Mouse (Mus musculus) hindbrain, embryonic 13.5 days (tissue): ENCODE results near the gene Ifitm10. TPM values are rescaled to one million over a fixed set of nuclear protein-coding genes. Genes with fewer than 3 reads are reported as not detected.
"Not testable (repeated sequence)": the region's sequence is repeated elsewhere in the genome, so short reads cannot be mapped to it uniquely, and the experiment has no call there.

Experiments used
- ATAC-seq: fragments of 200-750 bp; cut with Nextera tagmentation; 2 replicates; pipeline ENCODE4 v1.8.0; 2017; ENCODE audit warnings: moderate TSS enrichment; ENCODE audit not compliant: low FRiP score
- H3K27ac ChIP-seq: fragments of 300-500 bp; sonication (generic); 2 replicates; pipeline ENCODE4 v1.5.1; 2015; ENCODE audit warnings: inconsistent platforms, mild to moderate bottlenecking, moderate library complexity
- H3K27me3 ChIP-seq: fragments of 300-500 bp; sonication (generic); 2 replicates; pipeline ENCODE4 v1.6.1; 2015; ENCODE audit warnings: mild to moderate bottlenecking, inconsistent platforms
- H3K36me3 ChIP-seq: fragments of 300-500 bp; sonication (generic); 2 replicates; pipeline ENCODE4 v1.6.1; 2015; ENCODE audit warnings: mild to moderate bottlenecking, inconsistent platforms
- H3K4me1 ChIP-seq: fragments of 300-500 bp; sonication (generic); replicated peaks from 2 replicates; pipeline ENCODE4 v1.6.1; 2015; ENCODE audit warnings: inconsistent platforms
- H3K4me2 ChIP-seq: fragments of 300-500 bp; sonication (generic); 2 replicates; pipeline ENCODE4 v1.6.1; 2015; ENCODE audit warnings: inconsistent platforms, mild to moderate bottlenecking, moderate library complexity
- H3K4me3 ChIP-seq: fragments of 300-500 bp; sonication (generic); 2 replicates; pipeline ENCODE4 v1.5.1; 2015; ENCODE audit warnings: mild to moderate bottlenecking, inconsistent platforms
- H3K9ac ChIP-seq: fragments of 300-500 bp; sonication (generic); 2 replicates; pipeline ENCODE4 v1.6.1; 2015; ENCODE audit warnings: mild to moderate bottlenecking, inconsistent platforms
- H3K9me3 ChIP-seq: fragments of 300-500 bp; sonication (generic); 2 replicates; pipeline ENCODE4 v1.6.1; 2016; ENCODE audit warnings: inconsistent platforms
- WGBS: fragments of 180-500 bp; shearing (Covaris S2); methylation state at CpG from one replicate; pipeline ENCODE4 v1.1.7; 2015; 5-methylcytosine and 5-hydroxymethylcytosine counted together
- polyA plus RNA-seq: library from polyadenylated mRNA; unstranded; fragments of >200 nt; fragmentation: Nextera tagmentation; extraction: Ambion mirVana; gene quantifications from 2 replicates; pipeline ENCODE4 v1.2.1, GENCODE M21; 2015

Ifitm10 gene
- polyA plus RNA-seq, 1 experiment from 2014 or later = 2.3 TPM

GRCm38 (mm10) chr7:142328507-142328906 lies 45.0 kb downstream of the Ifitm10 start:
- Histone ChIP-seq H3K27me3 (no peaks in the 10 kb centered on the region), H3K4me1 (peaks cover 3% of the 10 kb centered on the region; the same call in 1 of the 2 replicates), H3K4me2 (no peak overlapping the region), H3K9me3 (no peaks in the 10 kb centered on the region), H3K27ac (no peak overlapping the region), H3K9ac (no peak overlapping the region), H3K4me3 (no peak overlapping the region), H3K36me3 (no peaks in the 10 kb centered on the region)
- no peak for ATAC-seq
- WGBS = 69% methylated on average over 3 of the region's 3 CpGs

GRCm38 (mm10) chr7:142326714-142327445 lies 46.7 kb downstream of the Ifitm10 start:
- H3K27ac ChIP-seq = no peak overlapping the region
- peaks cover 3% of the 10 kb centered on the region; the same call in 1 of the 2 replicates for H3K4me1 ChIP-seq
- WGBS = 66% methylated on average over 9 of the region's 9 CpGs
- H3K9me3 ChIP-seq = no peaks in the 10 kb centered on the region
- no peak overlapping the region for H3K9ac ChIP-seq
- ATAC-seq = no peak
- H3K27me3 ChIP-seq = no peaks in the 10 kb centered on the region
- no peak overlapping the region for H3K4me2 ChIP-seq
- no peak overlapping the region for H3K4me3 ChIP-seq
- no peaks in the 10 kb centered on the region for H3K36me3 ChIP-seq

GRCm38 (mm10) chr7:142323396-142324117 lies 50.0 kb downstream of the Ifitm10 start:
- H3K36me3 ChIP-seq = no peaks in the 10 kb centered on the region
- H3K9ac ChIP-seq = no peak overlapping the region
- H3K4me3 ChIP-seq = no peak overlapping the region
- H3K4me1 ChIP-seq = peaks cover 26% of the 10 kb centered on the region
- no peaks in the 10 kb centered on the region for H3K9me3 ChIP-seq
- 0 out of 2 replicates have a peak, but pooled peaks cover 3% of the 10 kb centered on the region for H3K27me3 ChIP-seq
- 88% methylated on average over 12 of the region's 12 CpGs for WGBS
- no peak overlapping the region for H3K4me2 ChIP-seq
- no peak for ATAC-seq
- no peak overlapping the region for H3K27ac ChIP-seq

GRCm38 (mm10) chr7:142322641-142323040 lies 50.9 kb downstream of the Ifitm10 start:
- no peak overlapping the region for H3K4me2 ChIP-seq
- 0 out of 2 replicates have a peak, but pooled peaks cover 3% of the 10 kb centered on the region for H3K27me3 ChIP-seq
- no peaks in the 10 kb centered on the region for H3K9me3 ChIP-seq
- H3K9ac ChIP-seq = no peak overlapping the region
- no peak overlapping the region for H3K4me3 ChIP-seq
- H3K27ac ChIP-seq = no peak overlapping the region
- 96% methylated on average over 6 of the region's 6 CpGs for WGBS
- no peak for ATAC-seq
- peaks cover 26% of the 10 kb centered on the region for H3K4me1 ChIP-seq
- H3K36me3 ChIP-seq = no peaks in the 10 kb centered on the region

GRCm38 (mm10) chr7:142321637-142322306 lies 51.8 kb downstream of the Ifitm10 start:
- not testable (repeated sequence) for ATAC-seq, H3K9me3 ChIP-seq, H3K4me2 ChIP-seq, H3K4me3 ChIP-seq, H3K27me3 ChIP-seq, H3K36me3 ChIP-seq, H3K9ac ChIP-seq
- peak overlapping the region; percentile 40; the same call in 1 of the 2 replicates for H3K27ac ChIP-seq
- WGBS = 50% methylated on average over 7 of the region's 10 CpGs
- peaks cover 26% of the 10 kb centered on the region for H3K4me1 ChIP-seq

- no peak overlapping the region for H3K9ac ChIP-seq
- H3K4me3 ChIP-seq = no peak overlapping the region
- 35% methylated on average over 2 of the region's 2 CpGs for WGBS
- H3K36me3 ChIP-seq = no peaks in the 10 kb centered on the region
- peaks cover 26% of the 10 kb centered on the region for H3K4me1 ChIP-seq
- 0 out of 2 replicates have a peak, but pooled peaks cover 3% of the 10 kb centered on the region for H3K27me3 ChIP-seq
- no peak overlapping the region for H3K4me2 ChIP-seq
- H3K27ac ChIP-seq = 0 out of 2 replicates have a peak overlapping the region, but pooled peaks have one; percentile 1
- ATAC-seq = no peak
- no peaks in the 10 kb centered on the region for H3K9me3 ChIP-seq
These were observed 52.6 kb downstream of the Ifitm10 start for GRCm38 (mm10) chr7:142320906-142321305.

GRCm38 (mm10) chr7:142319124-142319523 lies 54.4 kb downstream of the Ifitm10 start:
- 63% methylated on average over 11 of the region's 11 CpGs for WGBS
- no peak for ATAC-seq

GRCm38 (mm10) chr7:142317216-142317615 lies 56.3 kb downstream of the Ifitm10 start:
- no peaks in the 10 kb centered on the region for H3K36me3 ChIP-seq
- no peak overlapping the region for H3K4me2 ChIP-seq
- no peaks in the 10 kb centered on the region for H3K9me3 ChIP-seq
- H3K4me1 ChIP-seq = peaks cover 38% of the 10 kb centered on the region
- 0 out of 2 replicates have a peak, but pooled peaks cover 5% of the 10 kb centered on the region for H3K27me3 ChIP-seq
- no peak overlapping the region for H3K4me3 ChIP-seq
- no peak for ATAC-seq
- no peak overlapping the region for H3K27ac ChIP-seq
- WGBS = 80% methylated on average over 5 of the region's 5 CpGs
- H3K9ac ChIP-seq = no peak overlapping the region

More at GRCm38 (mm10) chr7:142319124-142319523, 54.4 kb downstream of the Ifitm10 start:
- Histone ChIP-seq H3K4me3 (no peak overlapping the region), H3K36me3 (no peaks in the 10 kb centered on the region), H3K9ac (no peak overlapping the region), H3K27ac (0 out of 2 replicates have a peak overlapping the region, but pooled peaks have one; percentile 45), H3K27me3 (0 out of 2 replicates have a peak, but pooled peaks cover 5% of the 10 kb centered on the region), H3K4me2 (no peak overlapping the region), H3K9me3 (no peaks in the 10 kb centered on the region), H3K4me1 (peaks cover 38% of the 10 kb centered on the region)

- no peak for ATAC-seq
- Histone ChIP-seq H3K4me1 (peaks cover 38% of the 10 kb centered on the region), H3K36me3 (no peaks in the 10 kb centered on the region), H3K27me3 (0 out of 2 replicates have a peak, but pooled peaks cover 5% of the 10 kb centered on the region), H3K9me3 (no peaks in the 10 kb centered on the region), H3K4me2 (no peak overlapping the region), H3K4me3 (no peak overlapping the region), H3K27ac (no peak overlapping the region), H3K9ac (no peak overlapping the region)
- 45% methylated on average over 6 of the region's 6 CpGs for WGBS
These were observed 57.0 kb downstream of the Ifitm10 start for GRCm38 (mm10) chr7:142316558-142316957.

- H3K9ac ChIP-seq = no peak overlapping the region
- H3K4me2 ChIP-seq = no peak overlapping the region
- 0 out of 2 replicates have a peak, but pooled peaks have one; percentile 36 for ATAC-seq
- 0 out of 2 replicates have a peak, but pooled peaks cover 2% of the 10 kb centered on the region for H3K27me3 ChIP-seq
- H3K4me1 ChIP-seq = peaks cover 22% of the 10 kb centered on the region
- no peak overlapping the region for H3K27ac ChIP-seq
- 34% methylated on average over 5 of the region's 5 CpGs for WGBS
- no peaks in the 10 kb centered on the region for H3K36me3 ChIP-seq
- H3K9me3 ChIP-seq = no peaks in the 10 kb centered on the region
- H3K4me3 ChIP-seq = no peak overlapping the region
These were observed 58.8 kb downstream of the Ifitm10 start for GRCm38 (mm10) chr7:142314600-142315285.

GRCm38 (mm10) chr7:142303929-142304328 lies 69.6 kb downstream of the Ifitm10 start:
- 87% methylated on average over 1 of the region's 1 CpGs for WGBS
- ATAC-seq = not testable (repeated sequence)

More at GRCm38 (mm10) chr7:142303929-142304328, 69.6 kb downstream of the Ifitm10 start:
- H3K9ac ChIP-seq, H3K27ac ChIP-seq, H3K4me2 ChIP-seq, H3K4me3 ChIP-seq, H3K27me3 ChIP-seq, H3K9me3 ChIP-seq, H3K36me3 ChIP-seq, H3K4me1 ChIP-seq: not testable (repeated sequence)
